In genomic region chr11:75677881-75678746, GRCm38 (mm10) we compare ENCODE assay signal across 8 mouse cellular contexts. TPM values are rescaled to one million over a fixed set of nuclear protein-coding genes. Genes with fewer than 3 reads are reported as not detected.
DNase-seq lines count a peak whose midpoint lies in the region; ATAC-seq and TF ChIP-seq lines count a peak whose summit lies in the region.

No protein-coding gene starts in this region.

- no peak for DNase-seq in kidney, adult 2 months
- DNase-seq in kidney, postnatal 14 days, result no peak
- peak; percentile 35 for DNase-seq in MN1 (ENCODE audit: low spot score)
- no peak for DNase-seq in heart, postnatal 0 days (ENCODE audit: low spot score)
- no peak for DNase-seq in midbrain, embryonic 11.5 days (ENCODE audit: low spot score, missing footprints)
- DNase-seq in right cerebral cortex, postnatal 25 days, result no peak
- no peak for DNase-seq in adrenal gland, postnatal 4 days (ENCODE audit: low spot score in 2 of 2)
- no peak for DNase-seq in gastrocnemius, adult 18-20 months (ENCODE audit: low spot score)

- peak overlapping the region; percentile 66 for H3K4me2 ChIP-seq in heart, postnatal 0 days (ENCODE audit: low read depth, low read length)
- peak overlapping the region; percentile 57 for H3K4me2 ChIP-seq in midbrain, embryonic 11.5 days

- H3K9me3 ChIP-seq in heart, postnatal 0 days (replicated peaks; ENCODE audit: control insufficient read depth, low read length), result no peaks in the 10 kb centered on the region
- H3K9me3 ChIP-seq in midbrain, embryonic 11.5 days (ENCODE audit: control insufficient read depth, low read length), result no peaks in the 10 kb centered on the region

- no peak for TF ChIP-seq CTCF in kidney, adult 2 months (conservative IDR thresholded peaks at IDR 0.05; ENCODE audit: insufficient read depth, insufficient read length, low read depth, low read length)
- no peak for TF ChIP-seq CTCF in heart, postnatal 0 days (IDR thresholded peaks at IDR 0.05; ENCODE audit: low read depth)

- TF ChIP-seq EP300 in heart, postnatal 0 days (IDR thresholded peaks at IDR 0.05; ENCODE audit: low read depth), result 0 out of 2 replicates have a peak, but pooled peaks have one; percentile 16

- peak overlapping the region; percentile 38 for H3K9ac ChIP-seq in heart, postnatal 0 days (replicated peaks; ENCODE audit: low read depth, low read length)
- H3K9ac ChIP-seq in midbrain, embryonic 11.5 days (ENCODE audit: low read length), result peak overlapping the region; percentile 36; the same call in 1 of the 2 replicates

- TF ChIP-seq POLR2A in kidney, adult 2 months (IDR thresholded peaks at IDR 0.05; ENCODE audit: low read depth, low read length), result no peak

- H3K36me3 ChIP-seq in kidney, adult 2 months (ENCODE audit: control insufficient read depth, insufficient read depth, low read length), result no peaks in the 10 kb centered on the region
- H3K36me3 ChIP-seq in heart, postnatal 0 days (replicated peaks; ENCODE audit: control insufficient read depth, insufficient read depth, low read length), result peaks cover 11% of the 10 kb centered on the region
- no peaks in the 10 kb centered on the region for H3K36me3 ChIP-seq in midbrain, embryonic 11.5 days (ENCODE audit: control insufficient read depth, insufficient read depth, low read length)

- no peak for ATAC-seq in heart, postnatal 0 days (ENCODE audit: insufficient read depth, low read depth)
- no peak for ATAC-seq in midbrain, embryonic 11.5 days (ENCODE audit: low FRiP score)

- WGBS in kidney, adult 2 months, result 94% methylated on average over 3 of the region's 3 CpGs
- WGBS in heart, postnatal 0 days, result 77% methylated on average over 3 of the region's 3 CpGs
- WGBS in midbrain, embryonic 11.5 days, result 90% methylated on average over 3 of the region's 3 CpGs

- peaks cover 12% of the 10 kb centered on the region; the same call in 1 of the 2 replicates for H3K4me1 ChIP-seq in kidney, adult 2 months (ENCODE audit: control insufficient read depth, insufficient read depth, low read length)
- peaks cover 20% of the 10 kb centered on the region for H3K4me1 ChIP-seq in heart, postnatal 0 days (ENCODE audit: control insufficient read depth, insufficient read depth)
- peaks cover 7% of the 10 kb centered on the region for H3K4me1 ChIP-seq in midbrain, embryonic 11.5 days (ENCODE audit: control insufficient read depth, insufficient read depth, low read length)

- no peaks in the 10 kb centered on the region for H3K27me3 ChIP-seq in kidney, adult 2 months (replicated peaks; ENCODE audit: control insufficient read depth, insufficient read depth, low read length)
- no peaks in the 10 kb centered on the region for H3K27me3 ChIP-seq in heart, postnatal 0 days (ENCODE audit: control insufficient read depth, insufficient read depth, low read length)
- no peaks in the 10 kb centered on the region for H3K27me3 ChIP-seq in midbrain, embryonic 11.5 days (ENCODE audit: control insufficient read depth, insufficient read depth, low read length)

- peak overlapping the region; percentile 65 for H3K4me3 ChIP-seq in kidney, adult 2 months (ENCODE audit: insufficient read depth, low read depth, low read length)
- H3K4me3 ChIP-seq in heart, postnatal 0 days (ENCODE audit: low read depth, low read length), result peak overlapping the region; percentile 81
- H3K4me3 ChIP-seq in midbrain, embryonic 11.5 days (ENCODE audit: low read depth, low read length), result peak overlapping the region; percentile 98

- 0 out of 2 replicates have a peak overlapping the region, but pooled peaks have one; percentile 61 for H3K27ac ChIP-seq in kidney, adult 2 months (ENCODE audit: insufficient read depth, low read depth, low read length)
- H3K27ac ChIP-seq in heart, postnatal 0 days (ENCODE audit: low read depth), result peak overlapping the region; percentile 56
- H3K27ac ChIP-seq in midbrain, embryonic 11.5 days (ENCODE audit: low read depth, low read length), result no peak overlapping the region

RNA-seq across cellular contexts. Expression of gene Crk, which starts 0.9 kb away (rescaled TPM):
- 48.4 and 62.4 TPM in 2 replicates for polyA plus RNA-seq in kidney, adult 2 months (2012; rRNA removed)
- 57.0 and 74.0 TPM in 2 replicates for total RNA-seq in heart, postnatal 0 days (2014; rRNA removed; ENCODE audit: low replicate concordance)
- 70.8 and 88.4 TPM in 2 replicates for polyA plus RNA-seq in heart, postnatal 0 days (2015; fragmentation: Nextera tagmentation; extraction: Ambion mirVana)
- 128 and 130 TPM in 2 replicates for polyA plus RNA-seq in midbrain, embryonic 11.5 days (2014; fragmentation: Nextera tagmentation; extraction: Ambion mirVana)
- total RNA-seq in adrenal gland, postnatal 4 days (2021), result 100 to 1,000 TPM; 106 to 108 TPM
- total RNA-seq in gastrocnemius, adult 18-20 months (2021), result 10 to 100 TPM; 50.3 to 60.6 TPM

RNA-seq across cellular contexts. Expression of gene Myo1c, which starts 27.8 kb away (rescaled TPM):
- 88.9 and 99.7 TPM in 2 replicates for polyA plus RNA-seq in kidney, adult 2 months (2012; rRNA removed)
- 127 and 143 TPM in 2 replicates for total RNA-seq in heart, postnatal 0 days (2014; rRNA removed; ENCODE audit: low replicate concordance)
- polyA plus RNA-seq in heart, postnatal 0 days (2015; fragmentation: Nextera tagmentation; extraction: Ambion mirVana), result 40.4 and 45.2 TPM in 2 replicates
- polyA plus RNA-seq in midbrain, embryonic 11.5 days (2014; fragmentation: Nextera tagmentation; extraction: Ambion mirVana), result 9.8 and 10.2 TPM in 2 replicates
- total RNA-seq in adrenal gland, postnatal 4 days (2021), result 100 to 1,000 TPM; 122 to 132 TPM
- total RNA-seq in gastrocnemius, adult 18-20 months (2021), result 10 to 100 TPM; 32.6 to 40.7 TPM

RNA-seq across cellular contexts. Expression of gene Inpp5k, which starts 47.3 kb away (rescaled TPM):
- 69.1 and 71.5 TPM in 2 replicates for polyA plus RNA-seq in kidney, adult 2 months (2012; rRNA removed)
- total RNA-seq in heart, postnatal 0 days (2014; rRNA removed; ENCODE audit: low replicate concordance), result 55.9 and 64.6 TPM in 2 replicates
- polyA plus RNA-seq in heart, postnatal 0 days (2015; fragmentation: Nextera tagmentation; extraction: Ambion mirVana), result 28.7 and 29.2 TPM in 2 replicates
- 23.7 and 25.6 TPM in 2 replicates for polyA plus RNA-seq in midbrain, embryonic 11.5 days (2014; fragmentation: Nextera tagmentation; extraction: Ambion mirVana)
- 10 to 100 TPM; 59.8 to 64.4 TPM for total RNA-seq in adrenal gland, postnatal 4 days (2021)
- 10 to 100 TPM; 24.6 to 25.0 TPM for total RNA-seq in gastrocnemius, adult 18-20 months (2021)

RNA-seq across cellular contexts. Expression of gene Ywhae, which starts 54.6 kb away (rescaled TPM):
- polyA plus RNA-seq in kidney, adult 2 months (2012; rRNA removed), result 194 and 274 TPM in 2 replicates
- total RNA-seq in heart, postnatal 0 days (2014; rRNA removed; ENCODE audit: low replicate concordance), result 112 and 120 TPM in 2 replicates
- polyA plus RNA-seq in heart, postnatal 0 days (2015; fragmentation: Nextera tagmentation; extraction: Ambion mirVana), result 553 and 573 TPM in 2 replicates
- polyA plus RNA-seq in midbrain, embryonic 11.5 days (2014; fragmentation: Nextera tagmentation; extraction: Ambion mirVana), result 1,665 and 1,827 TPM in 2 replicates
- 100 to 1,000 TPM; 648 to 744 TPM for total RNA-seq in adrenal gland, postnatal 4 days (2021)
- total RNA-seq in gastrocnemius, adult 18-20 months (2021), result 100 to 1,000 TPM; 517 to 578 TPM
